ENCODE assay signal across 8 mouse cellular contexts in the genomic region with DNA sequence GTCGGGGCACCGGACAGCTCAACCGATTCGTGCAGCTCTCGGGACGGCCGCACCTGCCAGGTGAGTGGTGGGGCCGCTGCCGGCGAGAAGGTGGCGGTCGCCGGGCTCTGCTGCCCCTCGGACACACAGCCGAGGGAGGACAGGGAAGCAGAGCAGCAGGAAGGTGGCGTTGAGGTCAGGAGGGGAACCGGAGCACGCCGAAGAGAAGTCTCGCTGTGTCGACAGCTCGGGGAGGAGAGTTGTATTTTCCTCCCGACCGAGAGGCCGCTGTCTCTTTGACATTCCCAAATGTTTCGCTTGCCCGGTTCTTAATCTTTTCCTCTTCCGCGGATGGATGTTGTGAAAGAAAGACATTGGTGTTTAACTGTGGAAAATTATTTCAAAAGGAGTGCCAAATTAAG. TPM values are rescaled to one million over a fixed set of nuclear protein-coding genes. Genes with fewer than 3 reads are reported as not detected.
A peak's percentile ranks its signal among the peaks of the same experiment; 100 is the strongest.
DNase-seq lines count a peak whose midpoint lies in the region; ATAC-seq and TF ChIP-seq lines count a peak whose summit lies in the region.

No protein-coding gene starts in this region.

- no peak for TF ChIP-seq CTCF in ES-Bruce4 (IDR thresholded peaks at IDR 0.05; ENCODE audit: low read depth, low read length)

- H3K27me3 ChIP-seq in heart, embryonic 11.5 days (ENCODE audit: control insufficient read depth, insufficient read depth, low read length), result no peaks in the 10 kb centered on the region
- H3K27me3 ChIP-seq in ES-Bruce4 (ENCODE audit: control insufficient read depth, insufficient read depth, low read length, poor library complexity, severe bottlenecking), result no peaks in the 10 kb centered on the region
- no peaks in the 10 kb centered on the region for H3K27me3 ChIP-seq in embryonic facial prominence, embryonic 14.5 days (replicated peaks; ENCODE audit: control insufficient read depth, insufficient read depth, low read length)
- no peaks in the 10 kb centered on the region for H3K27me3 ChIP-seq in intestine, embryonic 16.5 days (replicated peaks; ENCODE audit: control insufficient read depth, insufficient read depth, low read length)
- H3K27me3 ChIP-seq in midbrain, embryonic 13.5 days, result no peaks in the 10 kb centered on the region

- H3K4me1 ChIP-seq in heart, embryonic 11.5 days (ENCODE audit: control insufficient read depth, insufficient read depth, low read length), result no peaks in the 10 kb centered on the region
- H3K4me1 ChIP-seq in ES-Bruce4 (ENCODE audit: control insufficient read depth, insufficient read depth, low read length), result no peaks in the 10 kb centered on the region
- peaks cover 5% of the 10 kb centered on the region; the same call in 1 of the 2 replicates for H3K4me1 ChIP-seq in embryonic facial prominence, embryonic 14.5 days (ENCODE audit: control insufficient read depth, insufficient read depth, low read length)
- H3K4me1 ChIP-seq in intestine, embryonic 16.5 days (ENCODE audit: control insufficient read depth, insufficient read depth, low read length), result peaks cover 6% of the 10 kb centered on the region; the same call in 1 of the 2 replicates
- H3K4me1 ChIP-seq in midbrain, embryonic 13.5 days (replicated peaks), result peaks cover 17% of the 10 kb centered on the region

- no peaks in the 10 kb centered on the region for H3K36me3 ChIP-seq in heart, embryonic 11.5 days (ENCODE audit: control insufficient read depth, insufficient read depth, low read length)
- no peaks in the 10 kb centered on the region for H3K36me3 ChIP-seq in ES-Bruce4 (ENCODE audit: control insufficient read depth, insufficient read depth, low read length, poor library complexity, severe bottlenecking)
- H3K36me3 ChIP-seq in embryonic facial prominence, embryonic 14.5 days (ENCODE audit: control insufficient read depth, insufficient read depth, low read length), result peaks cover 3% of the 10 kb centered on the region; the same call in 1 of the 2 replicates
- H3K36me3 ChIP-seq in intestine, embryonic 16.5 days (ENCODE audit: control insufficient read depth, insufficient read depth, low read length), result no peaks in the 10 kb centered on the region
- no peaks in the 10 kb centered on the region for H3K36me3 ChIP-seq in midbrain, embryonic 13.5 days

- no peak for DNase-seq in heart, adult 9 months (ENCODE audit: low spot score in 2 of 2)
- DNase-seq in embryonic facial prominence, embryonic 14.5 days (ENCODE audit: low spot score), result peak; percentile 49
- DNase-seq in layer of hippocampus, adult 9-11 months, result no peak
- DNase-seq in adrenal gland, adult 8-10 months, result no peak

- WGBS in heart, embryonic 11.5 days (ENCODE audit: insufficient replicate concordance), result under 1% methylated on average over 29 of the region's 29 CpGs
- under 1% methylated on average over 28 of the region's 29 CpGs for WGBS in embryonic facial prominence, embryonic 14.5 days
- under 1% methylated on average over 29 of the region's 29 CpGs for WGBS in intestine, embryonic 16.5 days
- 0% methylated on average over 29 of the region's 29 CpGs for WGBS in midbrain, embryonic 13.5 days

- H3K27ac ChIP-seq in heart, embryonic 11.5 days (ENCODE audit: low read depth, low read length), result peak overlapping the region; percentile 90
- H3K27ac ChIP-seq in ES-Bruce4 (ENCODE audit: insufficient read depth, low read length), result no peak overlapping the region
- H3K27ac ChIP-seq in embryonic facial prominence, embryonic 14.5 days (replicated peaks; ENCODE audit: low read depth, low read length), result peak overlapping the region; percentile 91
- peak overlapping the region; percentile 90 for H3K27ac ChIP-seq in intestine, embryonic 16.5 days (ENCODE audit: low read length)
- peak overlapping the region; percentile 93 for H3K27ac ChIP-seq in midbrain, embryonic 13.5 days

- H3K4me2 ChIP-seq in heart, embryonic 11.5 days, result peak overlapping the region; percentile 70
- H3K4me2 ChIP-seq in embryonic facial prominence, embryonic 14.5 days (ENCODE audit: low read depth, low read length), result peak overlapping the region; percentile 67
- peak overlapping the region; percentile 62 for H3K4me2 ChIP-seq in intestine, embryonic 16.5 days (ENCODE audit: low read depth, low read length)
- peak overlapping the region; percentile 60 for H3K4me2 ChIP-seq in midbrain, embryonic 13.5 days (replicated peaks)

- H3K4me3 ChIP-seq in heart, embryonic 11.5 days (ENCODE audit: low read depth, low read length), result peak overlapping the region; percentile 91
- peak overlapping the region; percentile 98 for H3K4me3 ChIP-seq in ES-Bruce4 (ENCODE audit: low read depth, low read length)
- H3K4me3 ChIP-seq in embryonic facial prominence, embryonic 14.5 days (ENCODE audit: low read depth, low read length), result peak overlapping the region; percentile 96
- peak overlapping the region; percentile 99 for H3K4me3 ChIP-seq in intestine, embryonic 16.5 days (ENCODE audit: low read length)
- peak overlapping the region; percentile 93 for H3K4me3 ChIP-seq in midbrain, embryonic 13.5 days (replicated peaks)

- no peak for TF ChIP-seq POLR2A in ES-Bruce4 (IDR thresholded peaks at IDR 0.05; ENCODE audit: insufficient read depth, low read length)

- no peak for TF ChIP-seq EP300 in ES-Bruce4 (IDR thresholded peaks at IDR 0.05; ENCODE audit: insufficient read depth, low read depth, low read length)

- ATAC-seq in heart, embryonic 11.5 days (replicated peaks; ENCODE audit: insufficient number of reproducible peaks, low FRiP score, low TSS enrichment), result peak; percentile 32
- no peak; the same call in 1 of the 2 replicates for ATAC-seq in embryonic facial prominence, embryonic 14.5 days (ENCODE audit: low read depth)
- ATAC-seq in intestine, embryonic 16.5 days, result peak; percentile 47
- peak; percentile 55 for ATAC-seq in midbrain, embryonic 13.5 days

- peak overlapping the region; percentile 93 for H3K9ac ChIP-seq in heart, embryonic 11.5 days (ENCODE audit: low read depth, low read length)
- H3K9ac ChIP-seq in ES-Bruce4 (ENCODE audit: low read depth, poor library complexity, severe bottlenecking), result peak overlapping the region; percentile 93
- H3K9ac ChIP-seq in embryonic facial prominence, embryonic 14.5 days (ENCODE audit: low read depth, low read length), result peak overlapping the region; percentile 96
- peak overlapping the region; percentile 92 for H3K9ac ChIP-seq in intestine, embryonic 16.5 days (ENCODE audit: low read depth, low read length)
- H3K9ac ChIP-seq in midbrain, embryonic 13.5 days (replicated peaks), result peak overlapping the region; percentile 94

- no peaks in the 10 kb centered on the region for H3K9me3 ChIP-seq in heart, embryonic 11.5 days (replicated peaks; ENCODE audit: control insufficient read depth, low read length)
- H3K9me3 ChIP-seq in ES-Bruce4 (replicated peaks; ENCODE audit: control insufficient read depth, insufficient read depth, low read length, poor library complexity, severe bottlenecking), result no peaks in the 10 kb centered on the region
- H3K9me3 ChIP-seq in embryonic facial prominence, embryonic 14.5 days (ENCODE audit: control insufficient read depth, low read length), result no peaks in the 10 kb centered on the region
- no peaks in the 10 kb centered on the region for H3K9me3 ChIP-seq in intestine, embryonic 16.5 days (ENCODE audit: control insufficient read depth, low read length)
- H3K9me3 ChIP-seq in midbrain, embryonic 13.5 days, result no peaks in the 10 kb centered on the region

RNA-seq across cellular contexts. Expression of a gene that starts 0.4 kb away (rescaled TPM):
- polyA plus RNA-seq in heart, embryonic 11.5 days (2014; fragmentation: Nextera tagmentation; extraction: Ambion mirVana), result 24.9 and 28.2 TPM in 2 replicates
- polyA plus RNA-seq in ES-Bruce4 (2011; ENCODE audit: insufficient read depth, insufficient read length, low read depth, missing spikeins), result 32.8 and 38.1 TPM in 2 replicates
- polyA plus RNA-seq in embryonic facial prominence, embryonic 14.5 days (2014; fragmentation: Nextera tagmentation; extraction: Ambion mirVana), result 43.7 and 44.7 TPM in 2 replicates
- 10.0 and 11.6 TPM in 2 replicates for polyA plus RNA-seq in intestine, embryonic 16.5 days (2015; fragmentation: Nextera tagmentation; extraction: Ambion mirVana)
- polyA plus RNA-seq in midbrain, embryonic 13.5 days (2015; fragmentation: Nextera tagmentation; extraction: Ambion mirVana), result 35.2 and 35.6 TPM in 2 replicates
- total RNA-seq in adrenal gland, adult 8-10 months (2022), result 10 to 100 TPM; 76.8 to 85.9 (median 84.7) TPM

RNA-seq across cellular contexts. Expression of a gene that starts 11.3 kb away (rescaled TPM):
- polyA plus RNA-seq in heart, embryonic 11.5 days (2014; fragmentation: Nextera tagmentation; extraction: Ambion mirVana), result 49.1 and 54.6 TPM in 2 replicates
- polyA plus RNA-seq in ES-Bruce4 (2011; ENCODE audit: insufficient read depth, insufficient read length, low read depth, missing spikeins), result 71.2 and 76.3 TPM in 2 replicates
- polyA plus RNA-seq in embryonic facial prominence, embryonic 14.5 days (2014; fragmentation: Nextera tagmentation; extraction: Ambion mirVana), result 52.8 and 60.5 TPM in 2 replicates
- polyA plus RNA-seq in intestine, embryonic 16.5 days (2015; fragmentation: Nextera tagmentation; extraction: Ambion mirVana), result 38.0 and 38.8 TPM in 2 replicates
- polyA plus RNA-seq in midbrain, embryonic 13.5 days (2015; fragmentation: Nextera tagmentation; extraction: Ambion mirVana), result 66.7 and 68.4 TPM in 2 replicates
- 10 to 100 TPM; 22.0 to 23.9 (median 22.7) TPM for total RNA-seq in adrenal gland, adult 8-10 months (2022)
